Mouse (Mus musculus) layer of hippocampus, postnatal 14 days (tissue): ENCODE measurements at regions not wholly inside any gene's neighbourhood (a gene's known extent, or its start where the extent isn't known, plus 50 kb on each side); places are given as distances from the start of the nearest gene placed in this dataset.

Source experiments
- DNase-seq, 2 experiments: peaks; one replicate each; pipeline ENCODE4 v3.0.0; 2021 to 2022; ENCODE audit warnings: low spot score in 2 of 2, mixed read lengths in 1 of 2

DNA sequence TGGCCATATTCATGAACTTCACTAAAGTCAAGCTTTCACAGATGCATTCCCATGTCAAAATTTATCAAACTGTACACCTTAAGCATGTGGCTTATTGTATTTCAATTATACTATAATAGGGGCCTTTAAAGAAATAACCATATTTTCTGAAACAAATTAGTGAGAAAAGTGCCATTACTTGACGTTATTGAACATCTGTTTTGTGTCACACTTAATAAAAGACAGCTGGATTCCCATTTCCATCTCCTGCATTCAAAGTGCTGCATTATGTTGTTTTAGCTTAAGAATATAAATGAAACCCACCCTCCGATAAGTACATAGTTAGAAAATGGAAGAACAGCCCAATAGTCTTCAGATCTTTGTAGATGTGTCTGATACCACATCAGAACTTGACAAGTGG lies 150.2 kb downstream of the Usp46 start:
- no peak for DNase-seq

DNA sequence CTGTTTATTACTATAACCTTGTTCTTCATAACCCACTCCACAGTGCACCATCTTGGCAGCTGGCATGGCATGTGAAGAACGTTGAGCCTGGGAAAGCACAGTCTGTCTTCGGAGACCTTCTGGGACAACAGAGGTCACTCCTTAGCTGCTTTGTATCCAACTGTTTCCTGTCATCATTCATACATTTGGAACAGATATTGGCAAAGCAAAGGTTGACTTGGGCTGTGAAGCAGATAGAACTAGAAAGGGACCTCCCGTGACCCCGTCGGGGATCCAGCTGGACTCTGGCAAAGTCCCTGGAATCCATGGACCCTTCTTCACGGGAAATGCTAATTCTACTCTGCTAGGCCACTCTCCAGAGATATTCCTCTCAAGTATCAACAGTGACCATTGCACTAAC lies 148.3 kb downstream of the Usp46 start:
- DNase-seq = no peak

DNA sequence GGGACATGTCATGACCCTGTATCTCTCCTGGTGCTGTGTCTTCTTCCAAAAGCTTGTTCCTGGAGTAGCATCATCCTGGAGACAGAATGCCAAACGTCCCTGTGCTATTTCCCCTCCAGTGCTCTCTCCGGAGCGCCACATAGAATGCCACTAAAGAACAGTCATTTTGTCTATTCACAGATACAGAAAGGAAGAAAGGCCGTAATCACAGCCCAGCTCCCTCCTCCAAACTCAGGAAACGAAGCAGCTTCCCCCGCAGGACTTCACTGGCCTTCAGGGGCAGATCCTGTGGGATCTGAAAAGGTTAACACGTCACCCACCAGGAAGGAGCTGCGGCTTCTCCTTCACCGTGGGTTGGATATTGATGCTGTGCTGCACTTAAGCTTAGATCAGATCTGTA lies 140.7 kb downstream of the Usp46 start:
- DNase-seq = no peak

DNA sequence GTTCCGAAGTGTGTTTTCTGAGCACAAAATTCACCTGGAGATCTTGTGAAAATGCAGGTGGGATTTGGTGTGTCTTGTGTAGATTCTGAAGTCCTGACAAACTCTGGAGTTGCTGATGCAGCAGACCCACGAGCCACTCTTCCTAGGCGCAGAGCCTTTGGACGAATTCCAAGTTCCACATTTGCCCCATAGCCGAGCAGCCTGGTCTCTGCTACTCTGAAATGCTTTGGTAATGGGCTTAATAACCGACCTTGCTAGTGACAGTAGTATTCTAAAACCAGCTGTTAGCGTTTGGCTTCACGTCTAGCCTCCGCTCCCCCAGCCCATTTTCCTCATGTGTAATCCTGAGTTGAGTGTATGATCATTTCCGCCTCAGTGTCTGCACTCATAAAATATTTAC lies 139.5 kb downstream of the Usp46 start:
- DNase-seq = no peak

DNA sequence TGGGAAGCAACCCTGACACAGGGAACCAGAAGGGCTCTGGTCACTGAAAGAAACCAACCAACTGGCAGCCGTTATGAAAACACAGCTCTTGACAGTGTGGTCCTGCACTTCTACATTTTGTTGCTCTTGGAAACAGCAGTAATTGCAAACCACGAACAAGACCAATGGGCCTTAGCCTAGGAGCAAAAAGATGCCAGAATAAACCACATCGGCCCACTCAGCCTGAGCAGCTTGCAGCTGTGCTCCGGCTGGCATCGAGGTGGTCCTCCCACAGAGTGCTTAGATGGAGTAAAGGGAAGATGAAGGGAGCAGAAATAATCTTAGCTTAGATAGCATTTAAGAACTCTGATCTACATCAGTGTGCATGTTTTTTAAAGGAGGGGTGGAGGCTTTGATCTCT lies 138.0 kb downstream of the Usp46 start:
- DNase-seq = no peak

DNA sequence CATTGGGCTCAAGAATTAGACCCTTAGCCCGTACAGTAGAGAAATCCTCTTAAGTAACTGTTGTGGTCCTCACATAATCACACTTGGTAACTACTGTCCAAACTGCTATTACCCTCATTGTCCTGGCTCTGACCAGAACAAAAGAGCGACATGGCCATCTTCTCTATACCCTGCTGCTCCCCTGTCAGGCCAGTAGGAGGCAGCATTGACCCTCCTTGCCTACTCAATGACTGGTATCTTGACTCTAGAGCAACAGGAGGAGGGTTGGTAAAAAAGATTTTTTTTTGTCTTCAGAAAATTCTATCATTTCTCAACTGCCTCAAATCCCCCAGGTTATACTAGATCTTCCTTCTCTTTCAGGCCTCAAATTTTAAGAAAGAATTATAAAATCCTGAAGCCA lies 130.4 kb downstream of the Usp46 start:
- no peak for DNase-seq

DNA sequence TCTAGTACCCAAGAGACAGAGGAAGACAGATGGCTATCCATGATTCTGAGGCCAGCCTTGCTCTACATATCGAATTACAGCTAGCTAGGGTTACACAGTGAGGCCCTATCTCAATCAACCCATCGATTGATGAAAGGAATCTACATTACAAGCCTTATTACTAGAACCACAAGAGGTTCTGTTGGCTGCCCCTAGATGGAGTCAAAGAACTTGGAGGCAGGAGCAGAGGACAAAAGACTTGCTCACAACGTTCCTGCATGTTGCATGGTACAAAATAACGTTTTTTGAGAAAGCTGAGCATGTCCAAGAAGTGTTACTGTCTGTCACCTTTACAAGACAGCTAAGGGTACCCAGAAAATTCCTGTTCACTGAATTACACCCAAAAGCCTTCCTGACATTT lies 129.8 kb downstream of the Usp46 start:
- no peak for DNase-seq

DNA sequence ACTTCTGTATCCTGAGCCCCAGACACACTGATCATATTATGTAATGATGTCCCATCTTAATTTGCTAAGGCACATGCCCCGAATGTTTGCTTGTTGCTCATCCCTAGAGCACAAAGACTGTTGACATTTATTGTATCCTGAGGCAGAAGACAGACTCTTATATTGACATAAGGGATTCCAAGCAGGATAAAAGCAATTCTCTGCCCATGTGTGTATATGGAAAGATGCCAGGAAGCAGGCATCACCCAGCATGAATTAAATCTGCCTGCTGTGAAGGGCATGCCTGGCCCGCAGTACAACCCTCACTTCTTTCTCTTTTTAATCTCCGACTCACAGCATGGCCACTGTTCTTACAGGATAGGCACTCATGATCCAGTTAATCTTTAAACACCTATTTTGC lies 125.3 kb downstream of the Usp46 start:
- DNase-seq = no peak

DNA sequence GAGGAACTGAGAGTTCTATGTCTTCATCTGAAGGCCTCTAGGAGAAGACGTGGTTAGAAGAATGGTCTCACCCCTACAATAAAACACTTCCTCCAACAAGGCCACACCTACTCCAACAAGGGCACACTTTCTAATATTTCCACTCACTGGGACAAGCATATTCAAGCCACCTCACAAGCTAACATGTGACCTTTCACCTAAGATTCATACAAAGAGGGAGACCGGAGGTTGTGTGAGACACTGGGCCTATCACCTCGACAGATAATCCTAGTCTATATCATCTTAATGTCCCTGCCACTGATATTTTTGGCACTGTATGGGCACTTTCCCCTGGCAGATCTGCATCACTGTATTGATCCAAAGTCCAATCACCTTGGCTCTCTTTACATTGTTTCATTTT lies 122.6 kb downstream of the Usp46 start:
- DNase-seq = no peak

DNA sequence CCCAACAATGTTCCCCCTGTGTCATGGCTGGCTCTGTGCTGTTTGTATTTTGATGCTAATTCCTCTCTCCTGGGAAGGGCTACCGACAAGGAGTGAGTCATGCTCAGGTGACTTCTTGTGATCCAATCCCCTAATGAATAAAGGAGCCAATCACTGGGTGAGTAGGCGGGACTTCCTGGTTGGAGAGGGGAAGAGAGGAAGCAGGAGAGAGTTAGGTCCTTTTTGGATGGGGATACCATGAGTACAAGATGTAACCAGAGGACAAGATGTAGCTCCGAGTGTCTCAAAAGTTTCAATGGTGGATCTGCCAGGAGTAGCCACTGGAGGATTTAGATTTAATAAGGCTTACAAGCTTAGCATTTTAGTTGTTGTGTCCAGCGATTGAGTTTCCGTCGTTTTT lies 122.1 kb downstream of the Usp46 start:
- DNase-seq = no peak

DNA sequence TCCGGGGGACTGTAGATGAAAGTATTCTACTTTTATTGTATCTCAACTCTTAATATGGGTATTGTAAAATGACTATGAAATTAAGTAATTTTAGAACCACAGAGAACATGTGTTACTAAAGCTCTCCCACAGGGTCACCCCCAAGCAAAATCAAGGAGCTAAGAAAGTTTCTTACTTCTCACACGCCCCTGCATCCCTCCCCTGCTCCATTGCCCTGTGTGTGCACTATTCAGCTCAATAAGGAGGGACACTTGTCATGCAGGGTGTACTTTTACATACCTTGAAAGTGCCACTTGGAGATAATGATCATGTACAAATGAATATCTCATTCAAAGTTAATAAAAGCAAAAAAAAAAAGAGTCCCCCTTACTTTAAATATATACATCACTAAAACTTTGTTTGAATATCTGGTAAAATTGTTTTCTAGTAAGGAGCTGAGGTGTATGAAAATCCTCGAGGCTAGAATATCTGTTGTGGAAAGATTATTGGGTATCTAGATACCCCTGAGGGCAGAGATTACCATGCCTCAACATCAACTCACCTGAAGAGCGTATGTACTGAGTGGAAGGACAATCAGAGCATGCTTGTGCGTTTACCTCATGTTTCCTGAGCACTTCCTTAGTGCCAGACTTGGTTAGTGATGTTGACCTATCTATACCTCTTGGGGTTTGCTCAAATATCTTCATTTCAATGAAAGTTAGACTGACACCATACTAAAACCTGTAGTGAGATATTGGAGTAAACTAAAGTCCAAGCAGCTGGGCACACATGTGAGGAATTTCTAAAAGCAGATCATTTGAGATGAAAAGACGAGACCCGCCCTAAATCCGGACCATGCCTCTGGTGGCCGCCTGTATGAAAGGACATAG lies 120.0 kb downstream of the Usp46 start:
- DNase-seq = no peak
